Mouse (Mus musculus): Measurements from ENCODE around the gene Nck1. TPM values are rescaled to one million over a fixed set of nuclear protein-coding genes. Genes with fewer than 3 reads are reported as not detected.
A peak's percentile ranks its signal among the peaks of the same experiment; 100 is the strongest.

Gene Nck1
- polyA plus RNA-seq, 1 experiment from 2014 or later = 92.5 TPM

- Histone ChIP-seq H3K27me3 (ENCODE audit: control insufficient read depth, insufficient read depth, low read length) (no peaks in the 10 kb centered on the region), H3K4me1 (ENCODE audit: control insufficient read depth, insufficient read depth, low read length) (no peaks in the 10 kb centered on the region), H3K36me3 (replicated peaks; ENCODE audit: control insufficient read depth, insufficient read depth, low read depth, low read length) (no peaks in the 10 kb centered on the region), H3K27ac (replicated peaks; ENCODE audit: low read depth, low read length) (no peak overlapping the region), H3K4me3 (ENCODE audit: low read depth, low read length) (no peak overlapping the region), H3K9me3 (replicated peaks; ENCODE audit: control insufficient read depth, low read length) (no peaks in the 10 kb centered on the region), H3K9ac (replicated peaks; ENCODE audit: low read length) (no peak overlapping the region), H3K4me2 (ENCODE audit: low read depth, low read length) (no peak overlapping the region)
- DNase-seq (ENCODE audit: low spot score) (no peak), ATAC-seq (replicated peaks; ENCODE audit: insufficient number of reproducible peaks, low FRiP score, low TSS enrichment, low read depth) (no peak)
- WGBS = 87% methylated on average over 1 of the region's 1 CpGs
Measured at GRCm38 (mm10) chr9:100491424-100491823, 54.5 kb downstream of the Nck1 start.

- WGBS = 93% methylated on average over 6 of the region's 6 CpGs
- H3K4me3 ChIP-seq (ENCODE audit: low read depth, low read length) = no peak overlapping the region
Measured at GRCm38 (mm10) chr9:100488969-100489368, 57.0 kb downstream of the Nck1 start.

GRCm38 (mm10) chr9:100488056-100488713 lies 57.7 kb downstream of the Nck1 start:
- Histone ChIP-seq H3K9me3 (replicated peaks; ENCODE audit: control insufficient read depth, low read length) (no peaks in the 10 kb centered on the region), H3K4me3 (ENCODE audit: low read depth, low read length) (no peak overlapping the region), H3K4me1 (ENCODE audit: control insufficient read depth, insufficient read depth, low read length) (no peaks in the 10 kb centered on the region), H3K36me3 (replicated peaks; ENCODE audit: control insufficient read depth, insufficient read depth, low read depth, low read length) (no peaks in the 10 kb centered on the region), H3K27ac (replicated peaks; ENCODE audit: low read depth, low read length) (no peak overlapping the region), H3K27me3 (ENCODE audit: control insufficient read depth, insufficient read depth, low read length) (no peaks in the 10 kb centered on the region), H3K9ac (replicated peaks; ENCODE audit: low read length) (no peak overlapping the region), H3K4me2 (ENCODE audit: low read depth, low read length) (no peak overlapping the region)
- 46% methylated on average over 7 of the region's 7 CpGs for WGBS
- peak; percentile 52 for DNase-seq (ENCODE audit: low spot score)
- ATAC-seq (replicated peaks; ENCODE audit: insufficient number of reproducible peaks, low FRiP score, low TSS enrichment, low read depth) = peak; percentile 52; the same call in 1 of the 2 replicates

More at GRCm38 (mm10) chr9:100488969-100489368, 57.0 kb downstream of the Nck1 start:
- Histone ChIP-seq H3K9ac (replicated peaks; ENCODE audit: low read length) (no peak overlapping the region), H3K4me1 (ENCODE audit: control insufficient read depth, insufficient read depth, low read length) (no peaks in the 10 kb centered on the region), H3K27me3 (ENCODE audit: control insufficient read depth, insufficient read depth, low read length) (no peaks in the 10 kb centered on the region), H3K4me2 (ENCODE audit: low read depth, low read length) (no peak overlapping the region), H3K36me3 (replicated peaks; ENCODE audit: control insufficient read depth, insufficient read depth, low read depth, low read length) (no peaks in the 10 kb centered on the region), H3K27ac (replicated peaks; ENCODE audit: low read depth, low read length) (no peak overlapping the region), H3K9me3 (replicated peaks; ENCODE audit: control insufficient read depth, low read length) (no peaks in the 10 kb centered on the region)
- ATAC-seq (replicated peaks; ENCODE audit: insufficient number of reproducible peaks, low FRiP score, low TSS enrichment, low read depth) = no peak
- no peak for DNase-seq (ENCODE audit: low spot score)

- H3K27ac ChIP-seq (replicated peaks; ENCODE audit: low read depth, low read length) = no peak within 1 kb of the TSS
- H3K27me3 ChIP-seq (ENCODE audit: control insufficient read depth, insufficient read depth, low read length) = no peaks in the 10 kb centered on the region
- H3K4me1 ChIP-seq (ENCODE audit: control insufficient read depth, insufficient read depth, low read length) = no peaks in the 10 kb centered on the region
- H3K4me2 ChIP-seq (ENCODE audit: low read depth, low read length) = no peak within 1 kb of the TSS
- 80% methylated on average over 5 of the region's 5 CpGs for WGBS
- H3K9ac ChIP-seq (replicated peaks; ENCODE audit: low read length) = no peak within 1 kb of the TSS
- no peaks in the 10 kb centered on the region for H3K9me3 ChIP-seq (replicated peaks; ENCODE audit: control insufficient read depth, low read length)
- ATAC-seq (replicated peaks; ENCODE audit: insufficient number of reproducible peaks, low FRiP score, low TSS enrichment, low read depth) (no peak), DNase-seq (ENCODE audit: low spot score) (no peak)
- no peak within 1 kb of the TSS for H3K4me3 ChIP-seq (ENCODE audit: low read depth, low read length)
- no peaks in the 10 kb centered on the region for H3K36me3 ChIP-seq (replicated peaks; ENCODE audit: control insufficient read depth, insufficient read depth, low read depth, low read length)
Measured at GRCm38 (mm10) chr9:100486431-100486830, 59.5 kb downstream of the Nck1 start, which contains the start of gene Il20rb. TSS of gene Il20rb (minus strand) at chr9:100486788.

GRCm38 (mm10) chr9:100483318-100483717 lies 62.6 kb downstream of the Nck1 start:
- H3K27ac ChIP-seq (replicated peaks; ENCODE audit: low read depth, low read length) = no peak overlapping the region
- H3K4me3 ChIP-seq (ENCODE audit: low read depth, low read length) = no peak overlapping the region
- no peaks in the 10 kb centered on the region for H3K27me3 ChIP-seq (ENCODE audit: control insufficient read depth, insufficient read depth, low read length)
- H3K4me1 ChIP-seq (ENCODE audit: control insufficient read depth, insufficient read depth, low read length) = no peaks in the 10 kb centered on the region
- no peak for DNase-seq (ENCODE audit: low spot score)
- WGBS = 89% methylated on average over 5 of the region's 5 CpGs
- no peaks in the 10 kb centered on the region for H3K9me3 ChIP-seq (replicated peaks; ENCODE audit: control insufficient read depth, low read length)
- no peaks in the 10 kb centered on the region for H3K36me3 ChIP-seq (replicated peaks; ENCODE audit: control insufficient read depth, insufficient read depth, low read depth, low read length)
- H3K9ac ChIP-seq (replicated peaks; ENCODE audit: low read length) = no peak overlapping the region
- ATAC-seq (replicated peaks; ENCODE audit: insufficient number of reproducible peaks, low FRiP score, low TSS enrichment, low read depth) = no peak
- no peak overlapping the region for H3K4me2 ChIP-seq (ENCODE audit: low read depth, low read length)

GRCm38 (mm10) chr9:100481626-100482025 lies 64.3 kb downstream of the Nck1 start:
- no peaks in the 10 kb centered on the region for H3K4me1 ChIP-seq (ENCODE audit: control insufficient read depth, insufficient read depth, low read length)
- 78% methylated on average over 6 of the region's 6 CpGs for WGBS
- H3K4me3 ChIP-seq (ENCODE audit: low read depth, low read length) = no peak overlapping the region
- no peak for ATAC-seq (replicated peaks; ENCODE audit: insufficient number of reproducible peaks, low FRiP score, low TSS enrichment, low read depth)
- no peaks in the 10 kb centered on the region for H3K27me3 ChIP-seq (ENCODE audit: control insufficient read depth, insufficient read depth, low read length)
- no peak overlapping the region for H3K4me2 ChIP-seq (ENCODE audit: low read depth, low read length)
- no peak overlapping the region for H3K27ac ChIP-seq (replicated peaks; ENCODE audit: low read depth, low read length)
- no peak for DNase-seq (ENCODE audit: low spot score)
- no peaks in the 10 kb centered on the region for H3K9me3 ChIP-seq (replicated peaks; ENCODE audit: control insufficient read depth, low read length)
- H3K9ac ChIP-seq (replicated peaks; ENCODE audit: low read length) = no peak overlapping the region
- no peaks in the 10 kb centered on the region for H3K36me3 ChIP-seq (replicated peaks; ENCODE audit: control insufficient read depth, insufficient read depth, low read depth, low read length)

- ATAC-seq (replicated peaks; ENCODE audit: insufficient number of reproducible peaks, low FRiP score, low TSS enrichment, low read depth) (no peak), DNase-seq (ENCODE audit: low spot score) (no peak)
- H3K4me1 ChIP-seq (ENCODE audit: control insufficient read depth, insufficient read depth, low read length) = no peaks in the 10 kb centered on the region
- H3K36me3 ChIP-seq (replicated peaks; ENCODE audit: control insufficient read depth, insufficient read depth, low read depth, low read length) = no peaks in the 10 kb centered on the region
- no peak overlapping the region for H3K27ac ChIP-seq (replicated peaks; ENCODE audit: low read depth, low read length)
- H3K4me3 ChIP-seq (ENCODE audit: low read depth, low read length) = no peak overlapping the region
- 79% methylated on average over 1 of the region's 1 CpGs for WGBS
- no peaks in the 10 kb centered on the region for H3K27me3 ChIP-seq (ENCODE audit: control insufficient read depth, insufficient read depth, low read length)
- no peak overlapping the region for H3K9ac ChIP-seq (replicated peaks; ENCODE audit: low read length)
- H3K9me3 ChIP-seq (replicated peaks; ENCODE audit: control insufficient read depth, low read length) = no peaks in the 10 kb centered on the region
- no peak overlapping the region for H3K4me2 ChIP-seq (ENCODE audit: low read depth, low read length)
Measured at GRCm38 (mm10) chr9:100474056-100474455, 71.9 kb downstream of the Nck1 start.

GRCm38 (mm10) chr9:100473361-100473760 lies 72.6 kb downstream of the Nck1 start:
- Histone ChIP-seq H3K4me3 (ENCODE audit: low read depth, low read length) (no peak overlapping the region), H3K4me1 (ENCODE audit: control insufficient read depth, insufficient read depth, low read length) (no peaks in the 10 kb centered on the region), H3K36me3 (replicated peaks; ENCODE audit: control insufficient read depth, insufficient read depth, low read depth, low read length) (no peaks in the 10 kb centered on the region), H3K9ac (replicated peaks; ENCODE audit: low read length) (no peak overlapping the region), H3K27me3 (ENCODE audit: control insufficient read depth, insufficient read depth, low read length) (no peaks in the 10 kb centered on the region), H3K9me3 (replicated peaks; ENCODE audit: control insufficient read depth, low read length) (no peaks in the 10 kb centered on the region), H3K27ac (replicated peaks; ENCODE audit: low read depth, low read length) (no peak overlapping the region), H3K4me2 (ENCODE audit: low read depth, low read length) (no peak overlapping the region)
- DNase-seq (ENCODE audit: low spot score) (no peak), ATAC-seq (replicated peaks; ENCODE audit: insufficient number of reproducible peaks, low FRiP score, low TSS enrichment, low read depth) (no peak)
- WGBS = 81% methylated on average over 6 of the region's 6 CpGs
